Mouse (Mus musculus) heart, postnatal 0 days (tissue): Measurements from ENCODE around the gene Mrpl24.

Experiments used
- CTCF ChIP-seq: IDR thresholded peaks from 2 replicates; pipeline ENCODE4 v1.5.1; 2016; ENCODE audit warnings: antibody characterized with exemption, control low read depth, low read depth
- EP300 ChIP-seq: IDR thresholded peaks from 2 replicates; pipeline ENCODE4 v1.6.1; 2016; ENCODE audit warnings: antibody characterized with exemption, low read depth

- TF ChIP-seq EP300: no peak
- TF ChIP-seq CTCF: no peak
Observed at GRCm38 (mm10) chr3:87901036-87901624, 18.2 kb upstream of the Mrpl24 start.
